Mouse (Mus musculus): ENCODE data around the gene Rnpepl1. TPM values are rescaled to one million over a fixed set of nuclear protein-coding genes. Genes with fewer than 3 reads are reported as not detected.

Rnpepl1 gene
- polyA plus RNA-seq, 1 experiment from 2014 or later, result 15.5 TPM

GRCm38 (mm10) chr1:92903627-92904026, 7.0 kb upstream of the Rnpepl1 start:
- no peak overlapping the region for H3K4me3 ChIP-seq (ENCODE audit: low read depth, low read length)
- peaks cover 11% of the 10 kb centered on the region for H3K4me1 ChIP-seq (ENCODE audit: control insufficient read depth, insufficient read depth, low read length)
- 67% methylated on average over 4 of the region's 4 CpGs for WGBS
- DNase-seq (ENCODE audit: low spot score) (peak; percentile 70), ATAC-seq (no peak)
- H3K4me2 ChIP-seq (ENCODE audit: low read length), result no peak overlapping the region
- no peak overlapping the region for H3K27ac ChIP-seq (ENCODE audit: low read depth, low read length)
- H3K36me3 ChIP-seq (ENCODE audit: control insufficient read depth, insufficient read depth, low read length), result no peaks in the 10 kb centered on the region
- no peak overlapping the region for H3K9ac ChIP-seq (ENCODE audit: low read length)
- H3K27me3 ChIP-seq (replicated peaks; ENCODE audit: control insufficient read depth, insufficient read depth, low read length), result no peaks in the 10 kb centered on the region
- no peaks in the 10 kb centered on the region for H3K9me3 ChIP-seq (replicated peaks; ENCODE audit: control insufficient read depth, low read length)

- Histone ChIP-seq H3K27me3 (replicated peaks; ENCODE audit: control insufficient read depth, insufficient read depth, low read length) (no peaks in the 10 kb centered on the region), H3K27ac (ENCODE audit: low read depth, low read length) (no peak overlapping the region), H3K36me3 (ENCODE audit: control insufficient read depth, insufficient read depth, low read length) (no peaks in the 10 kb centered on the region), H3K4me3 (ENCODE audit: low read depth, low read length) (no peak overlapping the region), H3K9me3 (replicated peaks; ENCODE audit: control insufficient read depth, low read length) (no peaks in the 10 kb centered on the region), H3K9ac (ENCODE audit: low read length) (no peak overlapping the region), H3K4me2 (ENCODE audit: low read length) (no peak overlapping the region), H3K4me1 (ENCODE audit: control insufficient read depth, insufficient read depth, low read length) (peaks cover 17% of the 10 kb centered on the region)
- 92% methylated on average over 2 of the region's 2 CpGs for WGBS
- ATAC-seq, result no peak
- no peak for DNase-seq (ENCODE audit: low spot score)
These were observed 4.8 kb upstream of the Rnpepl1 start for GRCm38 (mm10) chr1:92905703-92906310.

- no peaks in the 10 kb centered on the region for H3K9me3 ChIP-seq (replicated peaks; ENCODE audit: control insufficient read depth, low read length)
- peak within 1 kb of the TSS; percentile 75 for H3K9ac ChIP-seq (ENCODE audit: low read length)
- H3K36me3 ChIP-seq (ENCODE audit: control insufficient read depth, insufficient read depth, low read length), result no peaks in the 10 kb centered on the region
- no peaks in the 10 kb centered on the region for H3K27me3 ChIP-seq (replicated peaks; ENCODE audit: control insufficient read depth, insufficient read depth, low read length)
- H3K4me1 ChIP-seq (ENCODE audit: control insufficient read depth, insufficient read depth, low read length), result peaks cover 21% of the 10 kb centered on the region
- H3K27ac ChIP-seq (ENCODE audit: low read depth, low read length), result peak within 1 kb of the TSS; percentile 87
- DNase-seq (ENCODE audit: low spot score), result peak; percentile 91
- WGBS, result under 1% methylated on average over 80 of the region's 81 CpGs
- H3K4me2 ChIP-seq (ENCODE audit: low read length), result peak within 1 kb of the TSS; percentile 79
- peak within 1 kb of the TSS; percentile 75 for H3K4me3 ChIP-seq (ENCODE audit: low read depth, low read length)
- ATAC-seq, result peak; percentile 88
These were observed 3.6 kb upstream of the Rnpepl1 start, which contains the start of gene Dusp28 for GRCm38 (mm10) chr1:92906779-92907631. TSS of gene Dusp28 (plus strand) at chr1:92906981.

- Histone ChIP-seq H3K9me3 (replicated peaks; ENCODE audit: control insufficient read depth, low read length) (no peaks in the 10 kb centered on the region), H3K27me3 (replicated peaks; ENCODE audit: control insufficient read depth, insufficient read depth, low read length) (no peaks in the 10 kb centered on the region), H3K36me3 (ENCODE audit: control insufficient read depth, insufficient read depth, low read length) (no peaks in the 10 kb centered on the region), H3K4me2 (ENCODE audit: low read length) (peak overlapping the region; percentile 79), H3K4me1 (ENCODE audit: control insufficient read depth, insufficient read depth, low read length) (peaks cover 26% of the 10 kb centered on the region), H3K4me3 (ENCODE audit: low read depth, low read length) (peak overlapping the region; percentile 75), H3K27ac (ENCODE audit: low read depth, low read length) (peak overlapping the region; percentile 87), H3K9ac (ENCODE audit: low read length) (peak overlapping the region; percentile 75)
- no peak for ATAC-seq
- WGBS, result 41% methylated on average over 20 of the region's 20 CpGs
- no peak for DNase-seq (ENCODE audit: low spot score)
These were observed 2.8 kb upstream of the Rnpepl1 start for GRCm38 (mm10) chr1:92907632-92908360.

GRCm38 (mm10) chr1:92908664-92909063, 1.9 kb upstream of the Rnpepl1 start:
- Histone ChIP-seq H3K9ac (ENCODE audit: low read length) (no peak overlapping the region), H3K4me3 (ENCODE audit: low read depth, low read length) (no peak overlapping the region), H3K36me3 (ENCODE audit: control insufficient read depth, insufficient read depth, low read length) (peaks cover under 1% of the 10 kb centered on the region; the same call in 1 of the 2 replicates), H3K9me3 (replicated peaks; ENCODE audit: control insufficient read depth, low read length) (no peaks in the 10 kb centered on the region), H3K4me1 (ENCODE audit: control insufficient read depth, insufficient read depth, low read length) (peaks cover 24% of the 10 kb centered on the region), H3K27me3 (replicated peaks; ENCODE audit: control insufficient read depth, insufficient read depth, low read length) (no peaks in the 10 kb centered on the region), H3K4me2 (ENCODE audit: low read length) (no peak overlapping the region), H3K27ac (ENCODE audit: low read depth, low read length) (no peak overlapping the region)
- 90% methylated on average over 3 of the region's 3 CpGs for WGBS
- ATAC-seq (no peak), DNase-seq (ENCODE audit: low spot score) (no peak)

GRCm38 (mm10) chr1:92909068-92909467, 1.5 kb upstream of the Rnpepl1 start:
- Histone ChIP-seq H3K27me3 (replicated peaks; ENCODE audit: control insufficient read depth, insufficient read depth, low read length) (no peaks in the 10 kb centered on the region), H3K9me3 (replicated peaks; ENCODE audit: control insufficient read depth, low read length) (no peaks in the 10 kb centered on the region), H3K4me1 (ENCODE audit: control insufficient read depth, insufficient read depth, low read length) (peaks cover 24% of the 10 kb centered on the region), H3K4me3 (ENCODE audit: low read depth, low read length) (no peak overlapping the region), H3K9ac (ENCODE audit: low read length) (no peak overlapping the region), H3K4me2 (ENCODE audit: low read length) (no peak overlapping the region), H3K36me3 (ENCODE audit: control insufficient read depth, insufficient read depth, low read length) (peaks cover 4% of the 10 kb centered on the region; the same call in 1 of the 2 replicates), H3K27ac (ENCODE audit: low read depth, low read length) (no peak overlapping the region)
- DNase-seq (ENCODE audit: low spot score), result peak; percentile 53
- WGBS, result 63% methylated on average over 4 of the region's 4 CpGs
- ATAC-seq, result no peak

- H3K9ac ChIP-seq (ENCODE audit: low read length), result peak overlapping the region; percentile 93
- ATAC-seq, result peak; percentile 51
- peak; percentile 67 for DNase-seq (ENCODE audit: low spot score)
- 1% methylated on average over 69 of the region's 85 CpGs for WGBS
- H3K4me3 ChIP-seq (ENCODE audit: low read depth, low read length), result peak overlapping the region; percentile 82
- H3K9me3 ChIP-seq (replicated peaks; ENCODE audit: control insufficient read depth, low read length), result no peaks in the 10 kb centered on the region
- peak overlapping the region; percentile 93 for H3K27ac ChIP-seq (ENCODE audit: low read depth, low read length)
- peaks cover 24% of the 10 kb centered on the region for H3K4me1 ChIP-seq (ENCODE audit: control insufficient read depth, insufficient read depth, low read length)
- peak overlapping the region; percentile 97 for H3K4me2 ChIP-seq (ENCODE audit: low read length)
- peaks cover 25% of the 10 kb centered on the region for H3K36me3 ChIP-seq (ENCODE audit: control insufficient read depth, insufficient read depth, low read length)
- H3K27me3 ChIP-seq (replicated peaks; ENCODE audit: control insufficient read depth, insufficient read depth, low read length), result no peaks in the 10 kb centered on the region
These were observed 540 bp downstream of the Rnpepl1 start for GRCm38 (mm10) chr1:92910925-92911720.

- Histone ChIP-seq H3K27ac (ENCODE audit: low read depth, low read length) (peak overlapping the region; percentile 93; the same call in 1 of the 2 replicates), H3K4me3 (ENCODE audit: low read depth, low read length) (peak overlapping the region; percentile 82), H3K36me3 (ENCODE audit: control insufficient read depth, insufficient read depth, low read length) (peaks cover 31% of the 10 kb centered on the region), H3K9me3 (replicated peaks; ENCODE audit: control insufficient read depth, low read length) (no peaks in the 10 kb centered on the region), H3K27me3 (replicated peaks; ENCODE audit: control insufficient read depth, insufficient read depth, low read length) (no peaks in the 10 kb centered on the region), H3K4me1 (ENCODE audit: control insufficient read depth, insufficient read depth, low read length) (peaks cover 24% of the 10 kb centered on the region), H3K4me2 (ENCODE audit: low read length) (peak overlapping the region; percentile 97), H3K9ac (ENCODE audit: low read length) (peak overlapping the region; percentile 93)
- WGBS, result 35% methylated on average over 8 of the region's 8 CpGs
- ATAC-seq, result no peak
- DNase-seq (ENCODE audit: low spot score), result peak; percentile 35
These were observed 1.1 kb downstream of the Rnpepl1 start for GRCm38 (mm10) chr1:92911721-92912138.
